Mouse (Mus musculus) brain, embryonic 14.5 days (tissue): Measurements from ENCODE around the gene Fbxo9.

Experiments used
- CTCF ChIP-seq: fragments of 200-500 bp; IDR thresholded peaks from 2 replicates; pipeline ENCODE4 v1.5.1; 2012; ENCODE audit warnings: inconsistent platforms, mild to moderate bottlenecking, moderate library complexity, borderline replicate concordance; ENCODE audit not compliant: insufficient read depth, insufficient read length; ENCODE audit errors: extremely low read depth
- POLR2A ChIP-seq: fragments of 200-500 bp; IDR thresholded peaks from 2 replicates; pipeline ENCODE4 v1.6.1; 2012; ENCODE audit warnings: mild to moderate bottlenecking, inconsistent platforms, borderline replicate concordance; ENCODE audit not compliant: poor library complexity, insufficient read depth, insufficient read length, severe bottlenecking; ENCODE audit errors: extremely low read depth

GRCm38 (mm10) chr9:78032930-78033329 lies 75.9 kb downstream of the Fbxo9 start:
- TF ChIP-seq CTCF (no peak), POLR2A (no peak)
